Mouse (Mus musculus): ENCODE measurements at regions not wholly inside any gene's neighbourhood (a gene's known extent, or its start where the extent isn't known, plus 50 kb on each side); places are given as distances from the start of the nearest gene placed in this dataset.
"Not testable (repeated sequence)": the region's sequence is repeated elsewhere in the genome, so short reads cannot be mapped to it uniquely, and the experiment has no call there.

DNA sequence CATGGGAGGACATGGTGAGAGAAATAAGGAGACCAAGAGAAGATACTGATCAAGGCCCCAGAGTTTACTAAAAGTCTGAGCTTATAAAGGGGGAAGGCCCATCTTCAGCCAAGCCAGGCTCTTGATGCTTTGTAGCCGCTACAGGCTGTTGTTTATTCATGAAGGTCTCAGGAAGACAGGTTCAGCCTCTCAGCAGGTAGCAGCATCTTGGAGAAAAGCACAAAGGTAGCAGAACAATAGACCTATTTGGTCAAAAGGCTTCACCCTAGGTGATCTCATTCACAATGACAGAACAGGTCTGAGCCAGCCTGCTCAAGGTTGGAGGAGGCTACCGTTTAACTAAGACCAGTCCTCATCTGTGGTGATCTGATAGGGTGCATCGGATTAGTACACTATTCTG lies 185.5 kb upstream of the Gm11096 start:
- Histone ChIP-seq H3K27ac (ENCODE audit: low read depth, low read length) (no peak overlapping the region), H3K27me3 (replicated peaks; ENCODE audit: control insufficient read depth, insufficient read depth, low read length) (no peaks in the 10 kb centered on the region), H3K4me1 (ENCODE audit: control insufficient read depth, insufficient read depth, low read length) (no peaks in the 10 kb centered on the region), H3K9me3 (replicated peaks; ENCODE audit: control insufficient read depth, low read length) (no peaks in the 10 kb centered on the region), H3K4me3 (ENCODE audit: low read depth, low read length) (no peak overlapping the region), H3K4me2 (ENCODE audit: low read length) (no peak overlapping the region), H3K9ac (ENCODE audit: low read length) (no peak overlapping the region), H3K36me3 (ENCODE audit: control insufficient read depth, insufficient read depth, low read length) (no peaks in the 10 kb centered on the region)
- DNase-seq (ENCODE audit: low spot score) = no peak
- WGBS = 35% methylated on average over 3 of the region's 3 CpGs
- no peak for ATAC-seq

DNA sequence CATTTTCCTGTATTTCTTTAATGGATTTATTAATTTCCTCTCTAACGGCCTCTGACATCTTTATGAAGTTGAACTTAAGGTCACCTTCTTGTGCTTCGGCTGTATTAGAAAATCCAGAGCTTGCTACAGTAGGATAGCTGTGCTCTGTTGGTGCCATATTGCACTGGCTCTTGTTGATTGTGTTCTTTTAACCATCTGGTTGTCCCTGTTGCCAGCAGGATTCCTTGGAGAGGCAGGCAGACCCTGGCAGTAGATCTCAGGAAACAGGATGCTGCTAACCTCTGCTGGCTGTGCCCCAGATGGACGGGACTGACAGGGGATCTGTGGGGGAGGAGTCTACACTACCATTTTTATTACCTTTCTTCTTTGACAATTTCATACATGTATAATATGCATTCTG lies 185.9 kb upstream of the Thumpd2 start:
- H3K27ac ChIP-seq (ENCODE audit: low read depth, low read length) = no peak overlapping the region
- no peak overlapping the region for H3K4me3 ChIP-seq (ENCODE audit: low read depth, low read length)
- 75% methylated on average over 3 of the region's 3 CpGs for WGBS
- no peak overlapping the region for H3K9ac ChIP-seq (ENCODE audit: low read length)
- DNase-seq (ENCODE audit: low spot score) = peak; percentile 72
- H3K27me3 ChIP-seq (replicated peaks; ENCODE audit: control insufficient read depth, insufficient read depth, low read length) = no peaks in the 10 kb centered on the region
- H3K4me1 ChIP-seq (ENCODE audit: control insufficient read depth, insufficient read depth, low read length) = no peaks in the 10 kb centered on the region
- H3K4me2 ChIP-seq (ENCODE audit: low read length) = no peak overlapping the region
- no peaks in the 10 kb centered on the region for H3K36me3 ChIP-seq (ENCODE audit: control insufficient read depth, insufficient read depth, low read length)
- ATAC-seq = peak; percentile 75
- H3K9me3 ChIP-seq (replicated peaks; ENCODE audit: control insufficient read depth, low read length) = no peaks in the 10 kb centered on the region

DNA sequence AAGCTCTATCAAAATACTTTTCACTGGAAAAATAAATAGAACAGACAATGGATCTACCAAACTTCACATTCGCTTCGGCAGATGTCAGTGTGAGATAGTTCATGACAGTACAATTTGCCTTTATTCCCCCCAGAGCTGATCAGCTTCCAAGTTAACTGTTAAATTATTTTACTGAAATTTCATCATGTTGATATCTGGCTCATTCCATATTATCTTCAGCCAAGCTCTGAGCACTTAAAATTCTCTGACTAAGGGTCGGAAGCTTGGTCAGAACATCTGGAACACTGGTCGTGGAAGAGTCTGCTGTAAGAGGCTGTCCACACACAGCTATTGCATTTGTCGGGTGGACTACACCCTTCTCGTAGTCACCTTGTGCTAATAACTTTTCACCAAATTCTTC lies 181.3 kb upstream of the Thumpd2 start:
- Histone ChIP-seq H3K27me3 (replicated peaks; ENCODE audit: control insufficient read depth, insufficient read depth, low read length) (no peaks in the 10 kb centered on the region), H3K4me3 (ENCODE audit: low read depth, low read length) (no peak overlapping the region), H3K9me3 (replicated peaks; ENCODE audit: control insufficient read depth, low read length) (no peaks in the 10 kb centered on the region), H3K27ac (ENCODE audit: low read depth, low read length) (no peak overlapping the region), H3K4me1 (ENCODE audit: control insufficient read depth, insufficient read depth, low read length) (no peaks in the 10 kb centered on the region), H3K4me2 (ENCODE audit: low read length) (no peak overlapping the region), H3K36me3 (ENCODE audit: control insufficient read depth, insufficient read depth, low read length) (no peaks in the 10 kb centered on the region), H3K9ac (ENCODE audit: low read length) (no peak overlapping the region)
- no peak for ATAC-seq
- WGBS = 93% methylated on average over 6 of the region's 6 CpGs
- no peak for DNase-seq (ENCODE audit: low spot score)

DNA sequence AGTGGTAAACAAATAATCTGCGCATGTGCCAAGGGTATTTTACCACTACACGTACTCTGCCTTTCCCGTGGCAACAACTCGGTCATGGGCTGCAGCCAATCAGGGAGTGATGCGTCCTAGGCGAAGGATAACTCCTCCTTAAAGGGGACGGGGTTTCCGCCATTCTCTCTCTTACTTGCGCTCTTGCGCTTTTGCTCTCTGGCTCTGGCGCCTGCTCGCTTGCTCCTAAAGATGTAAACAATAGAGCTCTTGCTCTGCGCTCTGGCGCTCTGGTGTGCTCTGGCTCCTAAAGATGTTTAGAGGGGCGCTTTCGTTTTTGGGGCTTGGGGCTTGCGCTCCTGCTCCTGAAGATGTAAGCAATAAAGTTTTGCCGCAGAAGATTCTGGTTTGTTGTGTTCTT lies 166.9 kb upstream of the Thumpd2 start:
- H3K27me3 ChIP-seq (replicated peaks; ENCODE audit: control insufficient read depth, insufficient read depth, low read length); ATAC-seq; H3K36me3 ChIP-seq (ENCODE audit: control insufficient read depth, insufficient read depth, low read length); H3K9ac ChIP-seq (ENCODE audit: low read length); H3K27ac ChIP-seq (ENCODE audit: low read depth, low read length); H3K9me3 ChIP-seq (replicated peaks; ENCODE audit: control insufficient read depth, low read length); H3K4me2 ChIP-seq (ENCODE audit: low read length); H3K4me1 ChIP-seq (ENCODE audit: control insufficient read depth, insufficient read depth, low read length); DNase-seq (ENCODE audit: low spot score); H3K4me3 ChIP-seq (ENCODE audit: low read depth, low read length): not testable (repeated sequence)
- WGBS = 97% methylated on average over 11 of the region's 18 CpGs

DNA sequence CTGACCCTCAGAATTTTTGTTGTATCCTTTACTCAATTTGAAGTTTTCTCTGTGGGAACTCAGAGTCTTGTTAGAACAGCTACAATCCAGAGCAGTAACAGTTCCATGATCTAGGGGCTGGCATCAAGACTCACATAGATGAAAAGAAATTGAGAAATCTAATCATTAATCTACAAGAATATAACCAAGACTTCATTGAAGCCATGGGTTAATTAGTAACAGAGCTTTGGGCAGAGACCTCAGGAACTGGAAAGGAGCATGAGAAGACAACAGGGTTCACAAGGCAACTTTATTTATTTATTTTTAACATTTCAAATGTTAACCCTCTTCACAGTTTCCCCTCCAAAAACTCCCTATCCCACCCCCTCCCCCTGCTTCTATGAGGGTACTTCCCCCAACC lies 160.4 kb upstream of the Thumpd2 start:
- no peak for DNase-seq (ENCODE audit: low spot score)
- no peak overlapping the region for H3K27ac ChIP-seq (ENCODE audit: low read depth, low read length)

DNA sequence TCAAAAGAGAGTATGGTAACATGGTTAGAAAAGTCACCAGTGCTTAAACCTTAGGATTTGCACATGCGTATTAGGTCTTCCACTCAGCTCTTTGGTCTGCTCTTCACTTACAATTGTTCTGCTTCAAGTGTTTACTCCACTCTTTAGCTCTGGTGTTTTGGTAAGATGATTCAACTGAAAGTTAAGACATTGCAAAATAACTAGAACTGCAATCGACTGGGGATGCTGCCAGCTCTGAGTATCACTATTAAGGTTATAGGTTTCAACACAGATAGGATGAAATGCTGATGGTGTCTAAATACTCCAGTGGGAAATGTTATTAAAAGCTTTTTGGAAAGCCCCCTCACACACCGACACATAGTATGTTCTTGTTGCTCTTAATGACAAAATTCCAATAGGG lies 156.6 kb upstream of the Thumpd2 start:
- H3K4me3 ChIP-seq (ENCODE audit: low read depth, low read length) = no peak overlapping the region
- no peaks in the 10 kb centered on the region for H3K27me3 ChIP-seq (replicated peaks; ENCODE audit: control insufficient read depth, insufficient read depth, low read length)
- DNase-seq (ENCODE audit: low spot score) (no peak), ATAC-seq (no peak)
- H3K27ac ChIP-seq (ENCODE audit: low read depth, low read length) = no peak overlapping the region
- no peak overlapping the region for H3K9ac ChIP-seq (ENCODE audit: low read length)
- H3K4me2 ChIP-seq (ENCODE audit: low read length) = no peak overlapping the region
- no peaks in the 10 kb centered on the region for H3K36me3 ChIP-seq (ENCODE audit: control insufficient read depth, insufficient read depth, low read length)
- H3K9me3 ChIP-seq (replicated peaks; ENCODE audit: control insufficient read depth, low read length) = no peaks in the 10 kb centered on the region
- 88% methylated on average over 3 of the region's 3 CpGs for WGBS
- no peaks in the 10 kb centered on the region for H3K4me1 ChIP-seq (ENCODE audit: control insufficient read depth, insufficient read depth, low read length)

More for the DNA sequence above, 160.4 kb upstream of the Thumpd2 start:
- Histone ChIP-seq H3K27me3 (replicated peaks; ENCODE audit: control insufficient read depth, insufficient read depth, low read length) (no peaks in the 10 kb centered on the region), H3K36me3 (ENCODE audit: control insufficient read depth, insufficient read depth, low read length) (no peaks in the 10 kb centered on the region), H3K4me3 (ENCODE audit: low read depth, low read length) (no peak overlapping the region), H3K4me1 (ENCODE audit: control insufficient read depth, insufficient read depth, low read length) (no peaks in the 10 kb centered on the region), H3K9me3 (replicated peaks; ENCODE audit: control insufficient read depth, low read length) (no peaks in the 10 kb centered on the region), H3K9ac (ENCODE audit: low read length) (no peak overlapping the region), H3K4me2 (ENCODE audit: low read length) (no peak overlapping the region)
- no peak for ATAC-seq

DNA sequence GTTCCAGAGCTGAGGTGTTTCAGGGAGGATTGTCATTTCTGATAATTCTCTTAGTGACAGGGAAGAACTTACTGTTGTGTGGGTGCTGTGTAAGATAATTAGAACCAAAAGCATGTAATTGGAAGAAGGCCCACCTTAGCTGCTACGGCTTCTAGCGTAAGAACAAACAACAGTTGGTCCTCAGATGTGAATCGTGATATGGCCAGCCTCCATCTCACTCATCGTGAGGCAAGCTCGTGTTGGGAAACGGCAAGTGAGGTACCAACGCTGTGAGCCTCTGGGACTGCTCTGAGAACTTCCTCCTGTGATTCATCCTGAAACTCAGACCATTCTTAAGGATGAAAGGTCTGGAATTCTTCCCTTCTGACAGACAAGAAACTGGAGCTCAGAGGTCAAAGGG lies 150.0 kb upstream of the Thumpd2 start:
- Histone ChIP-seq H3K36me3 (ENCODE audit: control insufficient read depth, insufficient read depth, low read length) (no peaks in the 10 kb centered on the region), H3K4me3 (ENCODE audit: low read depth, low read length) (no peak overlapping the region), H3K9me3 (replicated peaks; ENCODE audit: control insufficient read depth, low read length) (no peaks in the 10 kb centered on the region), H3K9ac (ENCODE audit: low read length) (no peak overlapping the region), H3K4me2 (ENCODE audit: low read length) (no peak overlapping the region), H3K27me3 (replicated peaks; ENCODE audit: control insufficient read depth, insufficient read depth, low read length) (no peaks in the 10 kb centered on the region), H3K4me1 (ENCODE audit: control insufficient read depth, insufficient read depth, low read length) (no peaks in the 10 kb centered on the region), H3K27ac (ENCODE audit: low read depth, low read length) (no peak overlapping the region)
- DNase-seq (ENCODE audit: low spot score) = no peak
- WGBS = 86% methylated on average over 7 of the region's 7 CpGs
- ATAC-seq = no peak

DNA sequence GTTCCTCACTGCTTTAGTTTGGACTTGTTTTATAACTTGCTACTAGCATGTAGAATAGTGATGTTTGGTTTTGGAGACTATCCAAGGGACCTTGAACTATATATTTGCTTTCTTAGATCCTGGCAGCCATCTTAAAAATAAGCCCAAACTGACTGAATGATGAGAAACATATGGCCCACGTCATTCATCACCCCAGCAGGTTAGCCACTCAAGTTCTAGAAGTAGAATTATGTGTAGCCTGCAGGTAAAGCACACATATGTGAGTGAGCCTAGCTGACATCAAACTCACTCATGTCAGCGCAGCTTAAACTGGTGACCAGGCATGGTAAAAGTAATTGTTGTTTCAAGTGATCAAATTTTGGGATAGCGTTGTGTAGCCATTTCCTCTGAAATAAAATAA lies 147.2 kb upstream of the Thumpd2 start:
- Histone ChIP-seq H3K4me1 (ENCODE audit: control insufficient read depth, insufficient read depth, low read length) (no peaks in the 10 kb centered on the region), H3K4me3 (ENCODE audit: low read depth, low read length) (no peak overlapping the region), H3K27me3 (replicated peaks; ENCODE audit: control insufficient read depth, insufficient read depth, low read length) (no peaks in the 10 kb centered on the region), H3K36me3 (ENCODE audit: control insufficient read depth, insufficient read depth, low read length) (no peaks in the 10 kb centered on the region), H3K27ac (ENCODE audit: low read depth, low read length) (no peak overlapping the region), H3K9ac (ENCODE audit: low read length) (no peak overlapping the region), H3K9me3 (replicated peaks; ENCODE audit: control insufficient read depth, low read length) (no peaks in the 10 kb centered on the region), H3K4me2 (ENCODE audit: low read length) (no peak overlapping the region)
- ATAC-seq = no peak
- no peak for DNase-seq (ENCODE audit: low spot score)
- WGBS = 91% methylated on average over 3 of the region's 3 CpGs

DNA sequence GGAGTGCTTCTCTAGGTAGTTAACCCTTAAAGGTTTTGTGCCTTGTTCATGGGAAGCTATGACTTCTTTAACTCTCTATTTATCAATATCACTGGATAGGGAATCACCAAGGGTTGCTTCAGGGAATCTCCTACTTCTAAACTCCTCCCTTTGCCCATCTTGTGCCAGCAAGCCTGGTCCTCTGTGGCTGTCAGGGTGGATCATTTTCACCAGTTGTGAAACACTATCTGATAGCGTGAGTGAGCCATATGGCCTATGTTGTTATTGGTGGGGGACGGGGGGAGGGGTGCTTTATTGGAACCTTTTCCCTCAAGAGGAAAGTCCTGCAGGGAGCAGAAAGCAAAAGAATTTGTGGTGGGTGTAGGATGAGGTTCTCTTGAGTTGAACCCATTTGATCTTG lies 145.5 kb upstream of the Thumpd2 start:
- Histone ChIP-seq H3K27ac (ENCODE audit: low read depth, low read length) (no peak overlapping the region), H3K4me1 (ENCODE audit: control insufficient read depth, insufficient read depth, low read length) (no peaks in the 10 kb centered on the region), H3K4me3 (ENCODE audit: low read depth, low read length) (no peak overlapping the region), H3K27me3 (replicated peaks; ENCODE audit: control insufficient read depth, insufficient read depth, low read length) (no peaks in the 10 kb centered on the region), H3K9ac (ENCODE audit: low read length) (no peak overlapping the region), H3K36me3 (ENCODE audit: control insufficient read depth, insufficient read depth, low read length) (no peaks in the 10 kb centered on the region), H3K4me2 (ENCODE audit: low read length) (no peak overlapping the region), H3K9me3 (replicated peaks; ENCODE audit: control insufficient read depth, low read length) (peaks cover 6% of the 10 kb centered on the region; the same call in 1 of the 2 replicates)
- DNase-seq (ENCODE audit: low spot score) = no peak
- ATAC-seq = no peak
- WGBS = 81% methylated on average over 2 of the region's 2 CpGs

DNA sequence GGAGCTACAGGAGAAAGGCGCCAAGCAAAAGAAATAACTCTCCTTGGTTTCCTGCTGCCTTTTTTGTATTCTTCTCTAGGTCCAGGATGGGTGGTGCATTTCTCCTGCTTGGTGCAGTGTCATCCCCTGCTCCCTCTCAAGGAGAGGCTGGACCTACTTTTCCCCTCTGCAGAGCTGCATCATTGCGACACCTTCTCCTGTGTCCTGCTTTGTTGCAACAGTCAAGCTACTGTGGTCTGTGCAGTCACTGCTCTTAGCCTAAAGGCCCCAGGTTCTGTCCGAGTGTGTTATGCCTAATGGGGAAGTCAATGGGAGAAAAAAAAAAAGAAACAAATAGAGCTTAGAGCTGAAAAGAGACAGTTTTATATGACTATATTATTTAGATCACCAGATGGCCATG lies 144.4 kb upstream of the Thumpd2 start:
- Histone ChIP-seq H3K4me1 (ENCODE audit: control insufficient read depth, insufficient read depth, low read length) (no peaks in the 10 kb centered on the region), H3K4me2 (ENCODE audit: low read length) (no peak overlapping the region), H3K4me3 (ENCODE audit: low read depth, low read length) (no peak overlapping the region), H3K36me3 (ENCODE audit: control insufficient read depth, insufficient read depth, low read length) (no peaks in the 10 kb centered on the region), H3K9ac (ENCODE audit: low read length) (no peak overlapping the region), H3K27ac (ENCODE audit: low read depth, low read length) (no peak overlapping the region), H3K27me3 (replicated peaks; ENCODE audit: control insufficient read depth, insufficient read depth, low read length) (no peaks in the 10 kb centered on the region), H3K9me3 (replicated peaks; ENCODE audit: control insufficient read depth, low read length) (peaks cover 6% of the 10 kb centered on the region; the same call in 1 of the 2 replicates)
- ATAC-seq (no peak), DNase-seq (ENCODE audit: low spot score) (no peak)
- 87% methylated on average over 3 of the region's 3 CpGs for WGBS

Data from forebrain, embryonic 14.5 days (tissue).